Mouse (Mus musculus) gastrocnemius, postnatal 4 days (tissue): ENCODE data around the gene Fgf12. TPM values are rescaled to one million over a fixed set of nuclear protein-coding genes. Genes with fewer than 3 reads are reported as not detected.

Experiments used
- DNase-seq, 2 experiments: peaks; one replicate each; pipeline ENCODE4 v3.0.0; 2021 to 2022; ENCODE audit warnings: low spot score in 2 of 2, mixed read lengths in 2 of 2
- long read RNA-seq, 2 experiments: library from polyadenylated mRNA; stranded (forward); transcript quantifications; one replicate each; pipeline ENCODE4 v2.0.0; 2021
- total RNA-seq, 2 experiments: library from RNA; stranded (reverse); gene quantifications; 2 replicates each; pipeline ENCODE4 v1.2.3; 2021

Fgf12 gene
- 1 to 10 TPM; 2.5 to 3.0 TPM for total RNA-seq
- long read RNA-seq, experiment 1, partial matches to known transcripts = 1 of 1 reads
- long read RNA-seq, experiment 1, other reads (novel, unspliced or antisense) = 0 of 1 reads
- long read RNA-seq, experiment 2 = 0 reads

- DNase-seq = peak in 1 of 2 experiments; percentile 10
These were observed at the start of gene Fgf12 for GRCm38 (mm10) chr16:28752638-28753118. Gene Fgf12 (minus strand): TSS chr16:28753068.

- DNase-seq = peak in 1 of 2 experiments; percentile 21
These were observed 40.2 kb upstream of the Fgf12 start for GRCm38 (mm10) chr16:28793115-28793514.

- no peak for DNase-seq
These were observed 17.4 kb upstream of the Fgf12 start for GRCm38 (mm10) chr16:28770276-28770675.

GRCm38 (mm10) chr16:28761417-28761976 is 8.6 kb upstream of the Fgf12 start:
- DNase-seq = no peak

GRCm38 (mm10) chr16:28753124-28753917 is 453 bp upstream of the Fgf12 start:
- DNase-seq = peak; percentile 56 to 70

- DNase-seq = no peak
These were observed 18.4 kb downstream of the Fgf12 start for GRCm38 (mm10) chr16:28734461-28734860.

GRCm38 (mm10) chr16:28726792-28727191 is 26.1 kb downstream of the Fgf12 start:
- no peak for DNase-seq

GRCm38 (mm10) chr16:28706623-28707022 is 46.2 kb downstream of the Fgf12 start:
- no peak for DNase-seq

- no peak for DNase-seq
These were observed 52.5 kb downstream of the Fgf12 start for GRCm38 (mm10) chr16:28700346-28700745.

GRCm38 (mm10) chr16:28696851-28697250 is 56.0 kb downstream of the Fgf12 start:
- no peak for DNase-seq

- DNase-seq = peak in 1 of 2 experiments; percentile 9
These were observed 58.6 kb downstream of the Fgf12 start for GRCm38 (mm10) chr16:28694113-28694899.

- no peak for DNase-seq
These were observed 63.9 kb downstream of the Fgf12 start for GRCm38 (mm10) chr16:28688861-28689385.

- no peak for DNase-seq
These were observed 71.2 kb downstream of the Fgf12 start for GRCm38 (mm10) chr16:28681625-28682024.

GRCm38 (mm10) chr16:28668815-28669347 is 84.0 kb downstream of the Fgf12 start:
- DNase-seq = no peak

- DNase-seq = no peak
These were observed 100.2 kb downstream of the Fgf12 start for GRCm38 (mm10) chr16:28652640-28653039.

- DNase-seq = no peak
These were observed 102.3 kb downstream of the Fgf12 start for GRCm38 (mm10) chr16:28650589-28650988.

GRCm38 (mm10) chr16:28645030-28645429 is 107.8 kb downstream of the Fgf12 start:
- no peak for DNase-seq

GRCm38 (mm10) chr16:28631721-28632120 is 121.1 kb downstream of the Fgf12 start:
- DNase-seq = no peak

- DNase-seq = no peak
These were observed 121.9 kb downstream of the Fgf12 start for GRCm38 (mm10) chr16:28630771-28631484.

GRCm38 (mm10) chr16:28626259-28626658 is 126.6 kb downstream of the Fgf12 start:
- no peak for DNase-seq
